Mouse (Mus musculus): ENCODE data around the gene Trim37. TPM values are rescaled to one million over a fixed set of nuclear protein-coding genes. Genes with fewer than 3 reads are reported as not detected.
A peak's percentile ranks its signal among the peaks of the same experiment; 100 is the strongest.

Trim37 gene
- polyA plus RNA-seq, 1 experiment from 2014 or later, result 40.4 TPM

MicroRNAs encoded within 50 kb of the gene (microRNA counts, 519-probe panel; counts per million panel counts)
- 5,993 counts per million, percentile 66 among the panel's probes with 10 or more counts for microRNA mmu-miR-301a

Small RNAs within 50 kb of the gene (microRNA-seq; reads per million reads assigned to microRNA genes)
- 2,514 reads per million, percentile 83 among the genes with 10 or more reads in this experiment for gene Mir301 (ENCODE audit: borderline number of aligned reads)

Other genes with a start within 250 kb of the Trim37 start
- gene Ypel2, start 133.4 kb upstream of the Trim37 start, polyA plus RNA-seq (2014; fragmentation: Nextera tagmentation; extraction: Ambion mirVana), result 2.9 and 3.1 TPM in 2 replicates
- gene Gdpd1, start 53.0 kb upstream of the Trim37 start, polyA plus RNA-seq (2014; fragmentation: Nextera tagmentation; extraction: Ambion mirVana), result 12.0 and 12.5 TPM in 2 replicates
- 20.8 and 24.5 TPM in 2 replicates for gene Smg8, start 40.3 kb upstream of the Trim37 start, polyA plus RNA-seq (2014; fragmentation: Nextera tagmentation; extraction: Ambion mirVana)
- 13.4 and 14.5 TPM in 2 replicates for gene Prr11, start 18.4 kb upstream of the Trim37 start, polyA plus RNA-seq (2014; fragmentation: Nextera tagmentation; extraction: Ambion mirVana)
- gene Ska2, start 17.8 kb upstream of the Trim37 start, polyA plus RNA-seq (2014; fragmentation: Nextera tagmentation; extraction: Ambion mirVana), result 55.3 and 55.9 TPM in 2 replicates
- gene Ppm1e, start 231.9 kb downstream of the Trim37 start, polyA plus RNA-seq (2014; fragmentation: Nextera tagmentation; extraction: Ambion mirVana), result 1.9 and 2.6 TPM in 2 replicates

All from liver, embryonic 11.5 days (tissue).